Mouse (Mus musculus): ENCODE data around the gene Timm22.

Timm22 gene

GRCm38 (mm10) chr11:76388711-76389110 lies 18.0 kb upstream of the Timm22 start:
- no peak for DNase-seq (ENCODE audit: low read depth, low spot score)

DNA sequence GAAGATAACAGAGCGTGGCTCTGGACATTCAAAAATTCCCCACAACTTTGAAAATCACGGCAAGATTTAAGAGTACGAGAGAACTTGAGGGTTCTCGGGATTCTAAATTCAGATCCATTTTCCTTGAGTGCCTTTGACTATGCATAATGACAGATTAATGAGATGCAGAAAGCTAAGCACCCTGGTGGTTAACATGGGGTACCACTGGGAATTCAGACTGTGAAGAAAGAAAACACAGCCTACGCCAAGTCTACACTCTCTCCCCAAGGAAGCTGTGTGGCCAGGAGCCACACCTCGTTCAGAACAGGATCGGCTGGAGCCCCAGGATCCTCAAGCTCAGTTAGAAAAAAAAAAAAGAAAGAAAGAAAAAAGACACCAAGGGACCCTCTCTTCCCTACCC lies 14.2 kb upstream of the Timm22 start:
- DNase-seq (ENCODE audit: low read depth, low spot score): no peak

- DNase-seq (ENCODE audit: low read depth, low spot score): no peak
Observed at GRCm38 (mm10) chr11:76392996-76393395, 13.8 kb upstream of the Timm22 start.

GRCm38 (mm10) chr11:76397650-76398311 lies 9.0 kb upstream of the Timm22 start:
- DNase-seq (ENCODE audit: low read depth, low spot score): no peak

DNA sequence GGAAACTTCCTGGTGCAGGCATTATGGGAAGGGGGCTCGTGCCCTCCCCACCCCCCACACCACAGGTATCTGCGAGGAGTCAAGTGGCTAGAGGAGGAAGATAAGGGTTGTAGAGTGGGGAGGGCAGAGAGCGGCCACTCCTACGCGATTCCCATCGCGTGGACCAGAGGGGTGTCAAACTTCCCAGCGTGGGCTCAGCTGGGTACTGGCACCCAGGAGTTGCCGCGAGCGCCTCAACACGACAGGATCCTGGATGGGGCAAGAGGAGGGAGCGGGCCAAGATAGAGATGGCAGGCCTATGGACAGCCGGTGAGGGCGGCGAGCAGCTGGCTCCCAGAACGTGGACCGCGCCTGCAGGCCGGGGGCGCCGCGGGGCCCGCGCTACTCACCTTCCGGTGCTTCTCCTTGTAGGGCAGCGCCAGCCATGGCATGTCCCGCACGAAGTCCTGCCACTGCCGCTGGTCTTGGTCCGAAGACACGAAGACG lies 8.4 kb upstream of the Timm22 start:
- DNase-seq (ENCODE audit: low read depth, low spot score): no peak

- DNase-seq (ENCODE audit: low read depth, low spot score): no peak
Observed at GRCm38 (mm10) chr11:76398798-76399586, 7.8 kb upstream of the Timm22 start, which contains the start of gene Nxn. Gene Nxn (minus strand): TSS chr11:76399140.

DNA sequence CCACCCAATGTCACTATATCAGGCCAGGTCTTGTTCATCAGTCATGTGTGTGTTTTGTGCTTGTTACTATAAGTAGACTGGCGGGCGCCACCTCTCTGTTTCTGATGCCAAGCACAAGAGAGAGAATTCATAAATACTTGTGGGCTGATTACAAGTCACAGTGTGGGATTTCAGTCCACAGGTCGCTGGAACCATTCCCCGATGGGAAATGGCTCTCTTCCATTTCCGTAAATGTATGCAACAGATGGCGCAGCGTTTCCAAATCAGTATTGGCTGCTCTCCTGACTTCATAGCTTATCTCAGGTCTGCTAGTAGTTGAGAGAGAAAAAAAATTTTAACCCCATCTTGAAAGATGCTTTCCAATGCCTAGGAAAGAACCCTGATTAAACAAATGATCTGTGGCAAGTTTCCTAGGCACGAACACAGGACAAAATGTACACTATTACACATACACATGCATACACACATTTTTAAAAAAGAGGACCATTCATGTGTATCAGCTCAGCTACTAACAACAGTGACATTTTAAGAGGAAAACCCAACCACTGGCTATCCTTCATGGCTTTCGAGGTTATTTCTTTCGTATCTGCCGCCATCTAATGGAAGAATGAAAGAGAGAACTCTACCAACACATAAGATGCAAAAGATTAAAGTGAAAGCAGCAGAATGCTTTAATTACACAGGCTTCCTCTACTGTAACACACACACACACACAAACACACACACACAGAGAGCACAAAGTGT lies 7.0 kb upstream of the Timm22 start:
- DNase-seq (ENCODE audit: low read depth, low spot score): no peak

DNA sequence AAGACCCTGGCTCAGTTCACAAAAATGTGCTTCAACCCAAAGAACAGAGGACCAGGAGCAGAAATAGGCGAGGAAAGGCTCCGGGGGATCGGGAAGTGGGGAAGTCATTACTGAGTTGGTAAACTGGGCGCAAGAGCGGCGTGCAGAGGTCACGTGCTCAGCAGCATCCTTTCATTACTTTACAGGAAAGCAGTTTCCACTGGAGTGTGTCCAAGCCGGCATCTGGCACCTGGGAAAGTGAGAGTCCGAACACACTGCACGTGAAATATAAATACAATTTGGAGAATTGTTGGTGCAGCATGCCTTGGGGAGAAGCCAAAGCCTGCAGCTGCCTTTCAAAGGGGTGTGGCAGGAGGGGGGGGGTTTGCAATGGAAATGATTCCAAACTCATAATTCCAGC lies 5.4 kb upstream of the Timm22 start:
- no peak for DNase-seq (ENCODE audit: low read depth, low spot score)

DNA sequence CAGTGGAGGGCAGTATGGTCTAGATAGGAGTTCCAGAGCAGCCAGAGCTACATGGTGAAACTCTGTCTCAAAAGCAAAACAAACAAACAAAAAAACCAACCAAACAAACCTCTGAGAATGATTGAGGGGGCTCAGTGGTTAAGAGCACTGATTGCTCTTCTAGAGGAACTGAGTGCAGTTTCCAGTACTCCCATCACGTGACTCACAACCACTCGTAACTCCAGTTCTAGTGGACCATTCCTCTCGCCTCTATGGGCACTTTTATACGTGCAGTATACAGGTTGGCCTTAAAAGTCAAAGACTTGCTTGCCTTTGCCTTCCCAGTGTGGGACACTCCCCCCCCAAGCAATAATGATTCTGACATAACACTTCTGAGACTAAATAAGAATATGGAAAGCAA lies 1.6 kb upstream of the Timm22 start:
- no peak for DNase-seq (ENCODE audit: low read depth, low spot score)

- DNase-seq (ENCODE audit: low read depth, low spot score): no peak
Observed at GRCm38 (mm10) chr11:76405626-76406264, 1.0 kb upstream of the Timm22 start.

DNA sequence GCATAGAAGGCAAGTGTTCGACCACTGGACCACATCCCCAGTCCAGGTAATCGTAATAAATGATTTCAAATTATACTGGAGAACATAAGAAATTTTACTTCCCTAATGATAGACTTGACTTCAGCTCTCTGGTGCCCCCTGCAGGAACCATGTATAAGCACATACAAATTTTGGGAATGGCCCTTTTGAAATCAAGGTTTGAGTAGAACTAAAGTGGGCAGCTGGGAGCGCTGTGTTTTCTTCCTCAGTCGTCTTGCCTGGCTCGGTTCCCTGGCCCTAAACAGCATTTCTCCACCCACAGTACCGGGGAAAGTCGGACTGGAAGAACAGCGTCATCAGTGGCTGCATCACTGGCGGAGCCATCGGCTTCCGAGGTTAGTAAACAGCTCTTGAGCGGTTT lies 4.1 kb downstream of the Timm22 start:
- no peak for DNase-seq (ENCODE audit: low read depth, low spot score)

- no peak for DNase-seq (ENCODE audit: low read depth, low spot score)
Observed at GRCm38 (mm10) chr11:76413202-76413601, 6.5 kb downstream of the Timm22 start.

DNA sequence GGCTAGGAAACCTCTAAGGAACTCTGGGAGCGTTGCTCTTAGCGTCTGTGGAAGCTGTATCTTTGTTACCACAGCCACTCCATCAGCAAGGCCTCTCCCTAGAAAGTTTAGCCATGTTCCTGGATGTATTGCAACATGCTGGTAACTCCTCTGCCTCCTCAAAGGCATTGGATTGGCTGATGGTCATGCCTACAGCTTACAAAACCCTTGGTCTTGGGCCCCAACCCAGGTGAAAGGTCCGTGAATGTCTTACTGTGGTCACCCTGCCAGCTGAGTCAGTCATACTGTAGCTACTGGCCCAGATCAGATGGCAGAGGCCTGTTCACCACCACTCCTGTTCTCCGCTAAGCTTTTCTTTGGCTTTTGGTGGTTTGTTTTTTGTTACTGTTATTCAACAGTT lies 8.2 kb downstream of the Timm22 start:
- no peak for DNase-seq (ENCODE audit: low read depth, low spot score)

DNA sequence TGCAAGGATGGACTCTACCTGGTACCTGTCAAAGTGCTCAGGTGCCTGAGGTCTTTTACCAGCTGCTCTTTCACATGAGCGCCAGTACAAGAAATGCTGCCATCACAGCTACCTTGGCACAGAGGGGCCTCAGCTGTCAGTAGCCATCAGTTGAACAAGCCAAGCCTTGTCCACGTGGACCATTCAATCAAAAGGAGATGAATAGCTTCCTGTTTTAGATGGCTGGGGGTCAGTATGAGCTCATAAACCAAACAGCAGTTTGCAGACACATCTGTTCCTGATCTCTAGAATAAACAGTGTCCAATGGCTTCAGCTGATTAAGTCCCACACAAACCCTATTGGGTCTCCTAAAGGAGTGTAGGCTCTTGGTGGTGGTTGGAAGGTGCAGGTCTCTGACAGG lies 9.2 kb downstream of the Timm22 start:
- DNase-seq (ENCODE audit: low read depth, low spot score): no peak

DNA sequence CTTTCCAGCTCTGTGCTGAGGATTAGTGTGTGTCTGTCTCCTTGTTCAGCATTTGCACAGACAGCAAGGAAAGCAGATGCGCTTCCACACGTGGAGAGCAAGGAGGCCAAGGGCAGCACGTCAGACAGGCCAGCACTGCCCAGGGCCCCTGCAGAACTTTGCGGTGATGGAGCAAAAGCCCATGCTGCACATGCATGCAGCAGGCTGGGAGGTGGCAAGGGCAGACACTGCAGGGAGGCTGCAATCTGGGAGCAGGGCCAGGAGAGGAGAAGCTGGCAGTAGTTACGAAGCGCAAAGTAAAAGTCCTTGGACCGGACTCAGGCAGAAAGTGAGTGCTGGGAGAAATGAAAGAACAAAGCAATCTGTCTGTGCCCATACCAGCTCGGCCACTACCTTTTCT lies 11.7 kb downstream of the Timm22 start:
- no peak for DNase-seq (ENCODE audit: low read depth, low spot score)

DNA sequence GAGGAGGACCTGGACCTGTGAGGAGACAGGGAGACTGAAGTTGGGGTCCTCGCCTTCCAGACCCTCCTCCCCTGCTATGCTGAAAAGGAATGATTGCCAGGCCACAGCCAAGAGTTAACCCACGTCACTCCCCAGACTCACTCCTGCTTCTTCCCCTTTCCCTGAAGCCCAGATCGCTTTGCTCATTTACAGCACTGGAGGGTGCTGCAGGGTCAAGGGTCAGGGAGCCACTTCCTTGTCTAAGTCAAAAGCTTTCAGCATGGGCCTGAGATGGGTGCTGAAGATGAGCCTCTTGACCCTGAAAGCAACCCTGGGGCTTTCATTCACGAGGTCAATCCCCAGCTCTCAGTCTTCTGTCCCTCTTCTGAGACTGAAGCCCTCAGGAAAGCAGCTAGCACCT lies 12.4 kb downstream of the Timm22 start:
- DNase-seq (ENCODE audit: low read depth, low spot score): no peak

- DNase-seq (ENCODE audit: low read depth, low spot score): no peak
Observed at GRCm38 (mm10) chr11:76420896-76421295, 14.1 kb downstream of the Timm22 start.

- DNase-seq (ENCODE audit: low read depth, low spot score): no peak
Observed at GRCm38 (mm10) chr11:76425749-76426148, 19.0 kb downstream of the Timm22 start.

DNA sequence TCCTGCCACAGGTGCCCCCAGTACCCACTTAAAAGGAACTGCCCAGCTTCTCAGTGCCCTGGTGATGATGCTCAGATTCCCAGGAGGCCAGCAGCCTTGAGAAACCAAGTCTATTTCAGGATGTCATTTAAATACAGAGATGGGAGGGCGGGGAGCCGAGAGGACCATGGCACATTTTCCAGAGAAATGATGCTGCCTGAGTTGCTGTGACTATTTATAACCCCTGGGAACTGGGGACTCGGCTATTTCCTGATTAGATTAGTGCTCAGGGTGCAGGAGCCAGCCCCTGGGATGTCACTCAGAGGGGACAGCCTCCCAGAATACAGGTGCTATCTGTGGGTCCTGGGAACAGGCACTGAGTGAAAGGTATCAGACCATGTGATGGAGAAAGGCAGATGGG lies 21.0 kb downstream of the Timm22 start:
- DNase-seq (ENCODE audit: low read depth, low spot score): no peak

DNA sequence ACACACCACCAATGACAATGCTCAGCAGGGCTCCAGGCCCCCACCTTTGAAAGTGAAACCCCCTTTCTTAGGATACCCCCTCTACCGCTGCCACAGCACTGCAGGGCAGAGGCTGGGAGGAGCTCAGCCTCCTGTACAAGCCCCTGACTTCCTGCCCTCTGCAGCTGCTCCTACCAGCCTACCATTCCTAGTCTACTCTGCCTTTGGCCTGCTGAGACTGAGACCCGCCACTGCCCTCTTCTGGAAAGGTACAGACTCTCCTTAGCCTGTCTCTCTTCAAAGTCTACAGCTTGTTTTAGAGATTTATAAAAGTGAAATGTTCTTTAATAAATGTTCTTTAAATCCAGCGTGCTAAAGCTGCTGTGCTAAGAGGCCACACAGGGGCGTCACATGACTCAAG lies 22.3 kb downstream of the Timm22 start:
- DNase-seq (ENCODE audit: low read depth, low spot score): no peak

DNA sequence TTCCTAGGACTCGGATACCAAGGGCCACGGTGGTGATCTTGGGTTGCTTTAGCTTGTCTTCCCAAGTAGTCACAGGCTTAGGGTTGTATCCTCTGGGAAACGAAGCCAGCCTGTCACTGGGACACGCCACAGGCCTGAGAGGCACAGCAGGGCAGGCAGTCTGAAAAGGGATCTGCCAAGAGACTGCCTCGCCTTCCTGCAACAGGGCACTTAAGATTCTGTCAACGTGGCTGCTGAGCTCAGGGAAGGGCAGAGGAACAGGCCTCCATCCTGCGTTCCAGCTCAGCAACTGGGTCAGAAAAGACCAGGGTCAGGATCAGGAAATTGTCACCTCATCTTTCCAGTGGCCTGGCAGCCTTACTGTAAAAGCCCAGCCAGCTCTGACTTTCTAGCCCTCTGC lies 22.8 kb downstream of the Timm22 start:
- no peak for DNase-seq (ENCODE audit: low read depth, low spot score)

All from brain, embryonic 18.5 days (tissue).